Mouse (Mus musculus) liver, postnatal 0 days (tissue): Measurements from ENCODE around the gene Hap1.

ENCODE experiments used
- CTCF ChIP-seq: sonication (generic); IDR thresholded peaks from 2 replicates; pipeline ENCODE4 v1.5.1; 2016; ENCODE audit warnings: antibody characterized with exemption, low read depth
- EP300 ChIP-seq: IDR thresholded peaks from 2 replicates; pipeline ENCODE4 v1.6.1; 2016; ENCODE audit warnings: antibody characterized with exemption, low read depth, mild to moderate bottlenecking

GRCm38 (mm10) chr11:100403445-100404134, 47.7 kb upstream of the Hap1 start:
- TF ChIP-seq CTCF (no peak), EP300 (no peak)
